Mouse (Mus musculus): ENCODE results near the gene Saa2.

Saa2 gene

DNA sequence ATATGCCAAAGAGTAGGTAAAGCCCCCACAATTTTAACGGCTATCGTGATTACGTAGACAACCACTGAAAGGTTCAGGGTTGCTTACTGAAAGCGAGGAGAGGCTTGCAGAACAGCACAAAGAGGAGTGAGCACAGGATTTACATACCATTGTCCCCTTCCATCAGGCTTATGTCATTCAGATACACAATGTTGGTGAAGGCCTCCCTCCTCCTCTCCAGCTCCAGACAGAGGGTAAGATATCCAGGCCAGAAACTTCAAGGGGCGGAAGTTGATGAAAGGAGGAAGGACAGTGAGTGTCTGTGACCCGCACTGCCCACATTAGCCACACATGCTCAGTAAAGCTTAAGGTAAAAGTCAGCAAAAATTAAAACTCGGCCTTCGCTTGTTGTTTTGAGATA, 13.1 kb downstream of the Saa2 start:
- no peak for DNase-seq

- DNase-seq = no peak
These were observed 15.8 kb downstream of the Saa2 start for GRCm38 (mm10) chr7:46767371-46767770.

DNA sequence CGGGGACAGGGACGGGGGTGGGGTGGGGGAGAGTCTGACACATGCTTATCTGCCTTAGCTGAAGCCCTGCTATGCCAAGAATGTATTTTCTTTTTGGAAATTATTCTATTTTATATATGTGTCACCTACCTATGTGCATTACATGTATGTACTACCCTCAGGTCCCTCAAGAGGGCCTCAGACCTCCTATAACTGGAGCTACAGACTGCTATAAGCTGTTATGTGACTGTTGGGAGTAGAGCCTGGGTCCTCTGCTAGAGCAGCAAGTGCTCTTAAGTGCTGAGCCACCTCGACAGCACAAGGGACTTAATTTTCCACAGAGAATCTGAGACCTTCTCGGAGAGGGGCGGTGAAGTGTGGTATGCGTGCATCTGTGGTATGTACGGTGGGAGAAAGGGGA, 16.9 kb downstream of the Saa2 start:
- no peak for DNase-seq

DNA sequence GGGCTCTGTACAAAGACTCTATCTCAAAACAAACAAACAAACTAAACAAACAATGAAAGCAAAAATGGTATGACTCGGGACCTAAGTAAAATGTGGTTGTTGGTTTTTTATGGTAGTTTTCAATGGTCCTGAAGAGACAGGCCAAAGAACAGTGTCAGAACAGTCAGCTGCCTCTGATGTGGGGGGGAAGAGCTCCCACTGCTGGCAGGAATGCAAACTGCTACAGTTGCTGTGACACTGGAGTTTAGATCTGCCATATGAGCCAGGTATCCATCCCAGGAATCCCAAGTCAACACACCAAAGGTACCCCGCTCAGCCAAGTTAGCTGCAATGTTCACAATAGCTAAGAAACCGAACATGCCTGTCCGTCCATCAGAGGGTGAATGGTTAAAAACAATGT, 19.1 kb downstream of the Saa2 start:
- DNase-seq = peak in 1 of 2 experiments; percentile 42

DNA sequence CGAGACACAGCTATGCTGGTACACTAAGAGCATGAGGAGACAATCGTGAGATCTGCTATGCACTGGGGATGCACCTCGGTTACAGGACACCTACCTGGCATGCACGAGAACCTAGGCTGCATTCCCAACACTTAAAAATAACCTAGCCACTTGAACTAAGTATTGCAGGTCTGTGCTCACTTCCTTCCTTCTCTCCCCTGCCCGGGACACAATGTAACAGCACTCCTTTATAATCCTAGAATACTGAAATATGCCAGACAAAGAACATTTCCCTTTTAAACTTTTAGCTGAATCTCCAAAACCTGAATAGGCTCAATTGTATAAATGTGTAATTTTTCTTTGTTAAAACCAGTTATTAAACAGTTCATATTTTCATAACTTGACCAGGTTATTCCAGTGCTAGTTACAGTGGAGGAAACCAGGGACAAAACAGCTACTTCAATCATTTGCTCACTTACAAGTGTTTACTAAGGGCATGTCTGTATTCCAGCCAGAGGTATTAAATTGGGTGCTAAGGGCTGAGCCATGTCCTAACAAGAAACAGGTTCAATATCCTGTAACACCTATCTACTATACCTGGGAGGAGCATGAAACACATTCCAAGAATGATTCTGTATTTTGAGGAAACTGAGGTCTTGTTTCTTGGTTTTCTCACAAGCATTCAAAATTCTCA, 37.7 kb downstream of the Saa2 start:
- DNase-seq = no peak

DNA sequence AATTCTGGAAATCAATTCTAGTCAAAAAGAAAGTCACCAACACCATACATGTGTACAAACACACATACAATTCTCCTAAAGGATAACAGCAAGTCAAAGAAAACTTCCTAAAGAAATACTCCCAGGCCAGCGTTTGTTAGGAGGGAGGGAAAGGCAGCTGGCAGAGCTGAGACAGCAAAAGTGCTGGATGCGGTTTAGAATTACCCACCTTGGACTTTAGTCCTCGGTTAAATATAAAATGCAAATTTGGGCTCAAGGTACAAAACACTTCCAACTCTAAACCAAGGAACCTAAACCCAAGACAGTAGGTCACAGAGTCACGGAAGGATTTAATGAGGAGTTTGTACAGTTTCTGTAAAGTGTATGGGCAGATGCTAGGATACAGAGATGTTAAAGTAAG, 42.3 kb downstream of the Saa2 start:
- DNase-seq = no peak

GRCm38 (mm10) chr7:46795287-46796205, 44.0 kb downstream of the Saa2 start, which contains the start of the genes Hps5 and Gtf2h1:
Hps5 (minus strand) TSS chr7:46796064.
Gtf2h1 (plus strand) TSS chr7:46796103.
- DNase-seq = peak; percentile 98 to 99

DNA sequence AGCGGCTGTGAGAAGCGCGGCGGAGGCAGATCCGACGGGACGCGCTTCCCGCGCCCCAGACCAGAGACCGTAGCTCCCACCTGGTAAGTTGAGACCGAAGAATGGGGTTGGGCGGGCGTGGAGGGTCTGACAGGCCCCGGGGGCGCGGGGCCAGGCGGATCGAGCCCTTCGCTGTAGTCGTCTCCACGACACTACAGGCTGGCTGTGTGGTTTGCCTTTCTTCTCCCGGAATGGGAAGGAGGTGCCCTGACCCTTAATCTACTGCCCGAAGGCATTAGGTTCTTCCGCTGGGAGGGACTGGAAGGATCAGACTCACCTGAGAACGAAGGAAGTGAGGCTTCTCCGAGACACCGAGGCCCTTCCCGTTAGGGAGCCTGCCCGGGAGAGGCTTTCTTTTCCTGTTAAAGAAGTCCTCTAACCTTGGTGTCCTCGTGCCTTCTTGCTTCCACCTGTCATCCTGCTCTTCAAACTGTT, 44.7 kb downstream of the Saa2 start:
- DNase-seq = no peak

DNA sequence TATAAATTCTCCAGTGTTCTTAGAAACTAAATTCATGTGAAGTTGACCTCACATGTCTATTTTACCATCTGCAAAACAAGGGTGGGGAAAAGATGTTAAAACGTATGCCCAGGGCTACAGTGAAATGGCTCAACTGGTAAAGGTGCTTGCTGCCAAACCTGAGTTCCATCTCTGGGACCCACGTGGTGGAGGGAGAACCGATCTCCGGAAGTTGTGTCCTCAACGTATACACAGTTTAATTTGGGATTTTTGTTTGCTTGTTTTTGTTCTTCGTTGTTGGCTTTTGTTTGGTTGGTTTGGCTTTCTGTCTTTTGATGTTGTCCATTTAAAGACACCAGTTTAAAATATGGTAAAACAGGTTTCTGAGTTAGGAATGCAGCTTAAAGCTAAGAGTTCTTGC, 45.2 kb downstream of the Saa2 start:
- no peak for DNase-seq

Measured in spleen, adult 18-20 months (tissue).